Mouse (Mus musculus) embryo, embryonic 10 days (tissue): Measurements from ENCODE around the gene Tcirg1.

ENCODE experiments used
- DNase-seq: peaks from one replicate; pipeline ENCODE4 v3.0.0-alpha.2; 2015; ENCODE audit warnings: low spot score

Tcirg1 gene

GRCm38 (mm10) chr19:3906795-3907786, at the start of gene Tcirg1:
Tcirg1 (minus strand) TSS chr19:3907133.
- peak; percentile 79 for DNase-seq

GRCm38 (mm10) chr19:3955804-3956203, 48.9 kb upstream of the Tcirg1 start:
- no peak for DNase-seq

DNA sequence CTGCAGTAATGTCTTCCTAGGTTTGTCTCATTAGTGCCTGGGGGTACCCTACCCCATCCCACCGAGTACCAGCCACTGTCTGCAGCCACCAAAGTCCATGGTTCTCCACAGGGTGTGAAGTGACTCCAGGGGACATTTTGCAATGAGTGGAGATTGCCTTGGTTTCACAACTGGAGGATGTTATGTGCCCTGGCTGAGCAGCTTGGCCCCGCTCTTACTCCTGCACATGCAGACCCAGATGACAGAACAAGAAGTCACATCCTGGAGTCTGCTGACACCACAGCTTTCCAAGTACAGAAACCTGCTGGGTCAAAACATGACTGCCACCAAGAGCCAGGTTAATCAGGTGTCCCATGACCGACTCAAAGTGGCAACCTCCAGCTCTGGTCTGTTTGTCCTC, 48.1 kb upstream of the Tcirg1 start:
- DNase-seq: no peak

DNA sequence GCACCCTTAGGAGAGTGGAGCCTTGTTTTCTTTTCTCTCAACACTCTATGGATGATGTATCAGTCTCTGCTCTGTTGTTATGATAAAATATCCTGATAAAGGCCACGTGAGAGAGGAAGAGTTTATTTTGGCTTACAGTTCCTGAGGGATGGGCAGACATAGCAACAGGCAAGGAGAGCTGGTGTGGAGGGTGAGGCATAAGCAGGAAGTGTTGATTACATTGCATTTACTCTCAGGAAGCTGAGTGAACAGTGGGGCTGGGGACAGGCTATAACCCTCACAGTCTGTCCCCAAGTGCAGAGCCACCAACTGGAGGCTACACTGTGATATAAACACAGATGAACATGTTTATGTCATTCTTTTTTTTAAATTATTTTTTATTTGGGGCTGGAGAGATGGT, 45.2 kb upstream of the Tcirg1 start:
- DNase-seq: no peak

- DNase-seq: no peak
These were observed 44.5 kb upstream of the Tcirg1 start for GRCm38 (mm10) chr19:3951461-3951860.

DNA sequence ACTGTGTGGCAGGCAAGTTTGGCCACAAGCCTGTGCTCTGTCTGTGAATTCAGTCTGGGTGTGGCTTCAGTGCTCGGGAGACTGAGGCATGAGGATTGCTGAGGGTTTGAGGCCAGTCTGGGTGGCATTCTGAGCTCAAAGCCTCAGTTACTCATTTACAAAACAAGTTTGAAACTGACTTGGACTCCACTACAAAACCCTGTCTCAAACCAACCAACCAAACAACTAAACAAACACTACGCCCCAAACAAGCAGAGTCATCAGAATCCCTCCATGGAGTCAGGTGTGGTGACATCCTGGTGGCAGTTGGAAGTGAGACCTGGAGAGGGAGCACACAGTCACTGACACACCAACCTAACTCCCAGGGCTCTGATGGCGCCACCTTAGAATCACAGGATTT, 43.4 kb upstream of the Tcirg1 start:
- DNase-seq: no peak

DNA sequence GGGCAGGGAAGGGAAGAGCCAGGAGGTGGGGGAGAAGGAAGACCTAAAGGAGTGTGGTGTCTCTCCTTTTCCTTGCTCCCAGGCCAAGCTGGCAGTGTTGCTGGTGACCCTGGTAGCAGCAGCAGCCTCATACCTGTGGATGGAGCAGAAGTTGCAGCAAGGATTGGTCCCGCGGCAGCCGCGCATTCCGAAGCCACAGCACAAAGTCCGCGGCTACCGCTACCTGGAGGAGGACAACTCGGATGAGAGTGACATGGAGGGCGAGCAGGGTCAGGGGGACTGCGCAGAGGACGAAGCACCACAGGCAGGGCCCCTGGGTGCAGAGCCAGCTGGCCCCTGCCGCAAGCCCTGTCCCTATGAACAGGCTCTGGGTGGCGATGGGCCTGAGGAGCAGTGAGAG, 41.6 kb upstream of the Tcirg1 start:
- DNase-seq: no peak

GRCm38 (mm10) chr19:3947813-3948212, 40.9 kb upstream of the Tcirg1 start:
- DNase-seq: no peak

- peak; percentile 77 for DNase-seq
These were observed 39.8 kb upstream of the Tcirg1 start for GRCm38 (mm10) chr19:3946715-3947114.

- no peak for DNase-seq
These were observed 39.1 kb upstream of the Tcirg1 start for GRCm38 (mm10) chr19:3945872-3946564.

- DNase-seq: peak; percentile 30
These were observed 36.2 kb upstream of the Tcirg1 start for GRCm38 (mm10) chr19:3942986-3943735.

DNA sequence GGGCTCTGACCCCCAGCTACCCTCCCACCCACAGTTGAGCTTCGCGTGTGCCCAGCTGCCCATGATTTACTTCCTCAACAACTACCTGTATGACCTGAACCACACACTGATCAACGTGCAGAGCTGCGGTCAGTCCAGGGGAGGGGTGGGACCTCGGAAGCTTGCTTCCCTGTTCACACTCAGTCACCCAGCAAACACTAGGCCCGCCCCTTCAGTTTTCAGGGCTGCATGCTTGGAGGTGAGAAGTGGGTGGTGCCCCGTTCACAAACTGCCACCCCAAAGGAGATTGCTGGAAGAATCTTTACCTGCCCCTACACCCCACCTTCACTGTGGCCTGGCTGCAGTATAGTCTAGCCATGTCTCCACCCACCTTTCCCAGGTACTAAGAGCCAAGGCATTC, 35.4 kb upstream of the Tcirg1 start:
- DNase-seq: no peak

- peak; percentile 65 for DNase-seq
These were observed 29.2 kb upstream of the Tcirg1 start for GRCm38 (mm10) chr19:3935896-3936850.

GRCm38 (mm10) chr19:3935032-3935895, 28.3 kb upstream of the Tcirg1 start, which contains the start of gene Unc93b1:
Unc93b1 (plus strand) TSS chr19:3935186.
- peak; percentile 73 for DNase-seq

DNA sequence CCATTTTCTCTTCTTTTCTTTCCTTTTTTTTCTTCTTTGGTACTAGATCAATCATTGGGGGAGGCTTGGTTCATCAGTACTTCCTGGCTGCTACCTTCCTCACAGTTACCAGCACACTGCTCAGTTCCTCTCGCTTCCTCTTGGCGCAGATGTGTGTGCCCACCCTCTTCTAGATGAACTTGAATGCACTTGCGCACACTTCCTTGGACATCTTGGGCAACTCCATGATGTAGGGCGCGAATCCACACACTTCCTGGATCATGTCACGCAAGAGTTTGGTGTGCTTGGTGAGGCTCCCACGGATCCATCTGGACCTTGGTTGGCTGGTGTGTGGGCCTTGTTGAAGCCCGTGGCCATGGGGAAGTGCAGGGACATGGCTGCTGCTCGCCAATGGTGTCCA, 24.8 kb upstream of the Tcirg1 start:
- no peak for DNase-seq

GRCm38 (mm10) chr19:3930262-3931057, 23.5 kb upstream of the Tcirg1 start:
- no peak for DNase-seq

DNA sequence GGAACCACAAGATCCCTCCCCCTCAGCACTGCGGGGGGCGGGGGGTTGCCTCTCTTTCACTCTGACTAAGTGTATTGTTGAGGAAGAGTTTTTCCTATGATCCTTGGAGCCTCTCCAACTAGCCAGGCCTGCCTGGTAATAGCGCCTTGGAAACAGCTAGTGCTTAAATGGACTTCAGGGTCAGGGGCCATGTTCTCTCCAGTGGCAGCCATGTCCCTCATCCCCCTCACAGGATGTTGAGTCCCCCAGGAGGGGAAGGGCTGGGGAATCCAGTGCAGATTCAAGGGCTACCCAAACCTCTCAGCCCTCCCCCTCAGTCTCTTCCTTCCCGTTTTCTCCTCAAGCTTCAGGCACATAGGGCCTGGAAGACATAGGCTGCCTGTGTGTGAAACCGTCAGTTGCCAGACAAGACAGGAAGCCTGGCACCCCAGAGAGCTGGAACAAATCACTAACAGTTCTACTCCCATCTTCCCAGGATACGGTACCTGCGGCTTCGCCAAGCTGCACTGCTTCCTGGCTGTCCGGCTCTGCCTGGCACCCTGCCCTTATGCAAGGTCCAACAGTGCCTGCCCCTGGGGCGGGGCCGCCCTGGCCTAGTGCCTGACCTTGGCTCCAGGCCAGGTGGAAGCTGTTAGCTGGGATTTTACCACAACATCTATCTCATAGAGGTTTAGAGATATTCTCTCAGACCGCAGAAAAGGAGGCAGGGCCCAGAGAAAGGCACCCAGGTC, 22.4 kb upstream of the Tcirg1 start, which contains the start of gene Aldh3b1:
Gene Aldh3b1, minus strand, starts transcription at position 598 of the 731 bp plus-strand sequence.
- no peak for DNase-seq

DNA sequence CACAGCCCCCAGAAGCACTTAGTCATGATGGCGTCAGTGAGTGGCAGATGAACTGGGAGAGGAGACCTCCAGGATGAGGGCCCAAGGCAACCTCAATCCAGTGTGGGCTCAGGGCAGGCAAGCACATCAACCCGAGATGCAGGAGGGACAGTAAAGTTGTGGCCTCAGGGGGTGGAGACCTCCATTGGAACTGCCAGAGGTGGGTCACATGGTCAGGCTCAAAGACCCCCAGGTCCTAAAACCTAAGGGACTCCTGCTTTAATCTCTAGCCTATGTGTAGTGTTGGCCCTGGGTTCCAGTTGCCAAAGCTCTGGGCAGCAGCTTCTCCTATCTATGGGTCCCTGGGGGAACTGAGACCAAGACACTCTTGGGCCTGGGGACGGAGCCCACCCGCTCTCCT, 21.8 kb upstream of the Tcirg1 start:
- DNase-seq: no peak
